Mouse (Mus musculus) monocyte, adult 5-6 weeks (primary cell): ENCODE results near the gene Sh3tc1. TPM values are rescaled to one million over a fixed set of nuclear protein-coding genes. Genes with fewer than 3 reads are reported as not detected.

ENCODE experiments used
- ATAC-seq: fragments of 153-309, 156-312 bp; replicated peaks from 2 replicates; pipeline ENCODE4 v1.8.0; 2017; ENCODE audit warnings: mild to moderate bottlenecking; ENCODE audit not compliant: low TSS enrichment, insufficient number of reproducible peaks, severe bottlenecking, poor library complexity, low FRiP score
- total RNA-seq: library from RNA; stranded (forward); fragments of 200-1000, 200-491, 200-594 nt; gene quantifications from 3 replicates; pipeline ENCODE4 v1.2.3, GENCODE M21; 2017

The Sh3tc1 gene
- total RNA-seq, 1 experiment from 2014 or later: 8.3 TPM

DNA sequence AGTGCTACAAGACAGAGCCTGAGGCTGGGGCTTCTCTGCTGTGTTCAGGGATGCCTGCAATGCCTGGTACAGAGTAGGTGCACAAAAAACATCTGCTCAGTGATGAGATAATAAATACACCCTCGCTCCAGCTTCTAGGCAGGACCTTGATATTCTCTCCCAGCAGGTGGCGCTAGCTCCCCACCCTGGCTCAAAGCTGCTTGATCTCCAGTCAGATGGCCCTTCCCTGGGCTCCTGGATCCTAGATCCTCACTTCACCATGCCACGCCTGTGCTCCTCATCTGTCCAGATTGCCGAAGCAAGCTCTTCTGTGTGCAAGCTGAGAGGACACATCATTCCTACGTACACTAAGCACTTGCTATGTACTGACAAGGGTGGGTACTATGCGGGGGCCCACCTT, 38.7 kb downstream of the Sh3tc1 start:
- ATAC-seq: 0 out of 2 replicates have a peak, but pooled peaks have one; percentile 28

DNA sequence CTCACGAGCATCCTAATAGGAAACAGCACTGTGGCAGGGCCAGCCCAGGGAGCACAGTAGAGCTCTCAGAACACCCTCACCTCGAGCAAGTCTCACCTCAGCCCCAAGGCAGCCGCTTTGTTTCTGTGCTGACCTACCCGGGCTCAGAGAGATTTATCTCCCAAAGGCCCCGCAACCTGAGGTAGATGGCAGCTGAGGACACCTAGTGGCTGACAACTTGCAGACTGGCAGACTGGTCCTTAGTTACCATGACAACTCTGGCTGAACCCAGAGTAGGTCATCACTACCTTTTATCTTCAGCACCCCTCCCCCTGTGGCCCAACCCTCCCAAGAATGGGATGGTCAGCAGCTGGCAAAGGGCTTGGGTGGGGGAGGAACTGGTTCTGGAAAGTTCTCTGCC, 44.0 kb downstream of the Sh3tc1 start:
- no peak for ATAC-seq

DNA sequence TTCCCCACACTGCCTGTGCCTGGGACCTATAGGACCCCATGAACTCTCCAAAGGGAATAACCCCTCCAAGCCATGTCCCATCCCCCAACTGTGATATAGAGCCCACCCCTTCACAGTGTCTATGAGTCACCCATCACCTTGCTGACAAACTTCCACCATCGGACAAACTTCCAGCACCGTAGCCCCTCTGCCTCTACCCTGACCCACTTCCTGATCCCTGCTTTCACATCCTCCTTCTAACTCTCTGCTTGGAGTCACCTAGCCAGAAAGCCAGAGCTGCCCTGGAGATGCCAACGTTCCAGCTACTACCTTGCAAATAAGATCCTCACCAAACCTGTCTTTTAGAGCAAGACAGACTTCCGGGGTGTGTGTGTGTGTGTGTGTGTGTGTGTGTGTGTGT, 46.1 kb downstream of the Sh3tc1 start:
- ATAC-seq: peak; percentile 38; the same call in 1 of the 2 replicates

DNA sequence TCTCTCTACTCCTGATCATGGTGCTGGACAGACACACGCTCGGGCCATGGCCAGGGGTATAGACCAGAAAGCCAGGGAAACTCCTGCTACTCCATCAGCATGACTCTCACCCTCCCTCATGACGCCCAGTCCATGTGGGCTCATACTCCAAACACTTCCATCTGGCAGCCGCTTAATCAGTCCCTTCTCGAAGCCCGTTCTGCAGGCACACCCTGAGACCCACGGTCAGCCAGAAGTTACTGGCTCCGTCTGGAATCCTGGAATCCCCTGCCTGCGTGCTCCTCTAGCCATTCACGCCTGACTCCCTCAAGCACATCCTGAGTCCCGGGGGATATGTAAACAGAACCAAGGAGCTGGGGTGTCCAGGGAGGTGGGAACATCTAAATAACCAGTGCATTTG, 48.5 kb downstream of the Sh3tc1 start:
- ATAC-seq: no peak

DNA sequence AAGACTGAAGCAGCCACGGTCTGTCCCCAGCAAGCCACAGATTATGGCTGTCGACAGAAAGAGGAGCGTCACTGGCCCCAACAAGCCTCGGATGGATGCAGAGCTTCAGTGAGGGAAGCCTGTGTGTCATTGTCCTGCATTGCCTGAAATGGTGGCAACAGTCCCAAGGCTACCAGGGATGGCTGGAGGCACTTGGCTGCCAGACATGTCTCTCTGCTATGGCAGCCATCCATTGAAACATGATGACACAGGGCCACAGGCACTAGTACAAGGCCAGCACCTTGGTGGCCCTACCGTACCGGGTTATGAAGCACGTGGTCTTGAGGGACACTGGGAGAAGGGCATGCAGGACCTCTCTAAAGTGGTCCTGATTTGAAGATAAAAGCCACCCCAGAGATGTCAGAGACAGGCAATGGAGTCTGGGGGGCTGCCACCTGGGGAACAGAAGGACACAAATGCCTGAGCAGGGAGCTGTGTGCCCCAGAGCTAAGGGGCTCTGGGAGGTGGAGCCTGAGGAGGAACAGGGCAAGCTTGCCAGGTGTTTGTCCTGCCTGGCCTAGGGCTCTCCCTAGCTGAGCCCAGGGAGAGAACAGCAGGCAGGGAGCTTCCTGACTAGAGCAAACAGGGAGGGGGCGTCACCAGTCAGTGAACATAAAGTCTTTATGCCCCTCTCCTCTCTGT, 49.2 kb downstream of the Sh3tc1 start:
- no peak for ATAC-seq

DNA sequence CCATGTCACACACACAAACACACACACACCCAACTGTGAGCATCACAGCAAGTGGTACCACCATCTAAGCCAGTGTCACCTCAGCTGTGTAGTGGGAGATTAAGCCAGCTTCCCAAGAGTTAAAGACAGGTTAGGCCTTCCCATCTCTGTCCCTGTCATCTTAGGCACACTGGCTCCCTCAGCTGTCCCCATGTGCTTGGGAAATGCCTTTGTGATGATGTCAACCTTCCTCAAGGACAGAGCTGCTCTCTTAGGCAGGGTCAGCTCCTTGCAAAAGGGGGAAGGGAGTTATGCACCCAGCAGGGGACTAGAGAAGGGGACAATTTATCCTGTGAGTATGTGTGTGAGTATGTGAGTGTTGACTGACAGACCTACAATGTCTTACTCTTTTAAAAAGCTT, 50.4 kb downstream of the Sh3tc1 start:
- no peak for ATAC-seq

DNA sequence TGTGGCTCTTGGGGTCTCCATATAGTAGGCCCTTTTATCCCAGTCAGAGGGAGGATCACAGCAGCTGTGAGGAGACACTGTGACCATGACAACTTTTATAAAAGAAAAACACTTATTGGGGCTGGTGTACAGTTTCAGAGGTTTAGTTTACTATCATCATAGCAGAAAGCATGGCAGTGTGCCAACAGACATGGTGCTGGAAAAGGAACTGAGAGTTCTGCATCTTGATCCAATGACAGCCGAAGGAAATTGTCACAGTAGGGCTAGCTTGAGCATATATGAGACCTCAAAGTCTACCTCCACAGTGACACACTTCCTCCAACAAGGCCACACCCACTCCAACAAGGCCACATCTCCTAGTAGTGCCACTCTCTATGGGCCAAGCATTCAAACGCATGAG, 50.9 kb downstream of the Sh3tc1 start:
- no peak for ATAC-seq

DNA sequence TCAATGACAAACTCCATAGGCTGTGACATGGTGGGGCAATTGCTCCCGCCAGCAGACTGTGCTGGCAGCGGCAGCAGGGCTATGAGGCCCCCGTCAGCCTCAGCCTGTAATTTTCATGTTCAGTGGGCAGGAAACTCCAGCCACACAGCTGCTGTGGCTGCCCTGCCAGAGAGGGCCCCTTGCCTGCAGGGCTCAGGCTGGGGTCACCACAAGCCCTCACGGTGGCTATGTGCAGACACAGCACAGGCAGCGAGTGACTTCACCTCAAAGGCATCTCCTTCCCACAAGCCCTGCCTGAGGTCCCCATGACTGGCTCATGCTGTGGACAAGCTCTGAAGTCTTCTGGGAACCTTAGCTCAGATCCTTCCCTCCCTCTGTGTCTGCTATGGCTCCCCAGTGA, 52.7 kb downstream of the Sh3tc1 start:
- ATAC-seq: no peak

DNA sequence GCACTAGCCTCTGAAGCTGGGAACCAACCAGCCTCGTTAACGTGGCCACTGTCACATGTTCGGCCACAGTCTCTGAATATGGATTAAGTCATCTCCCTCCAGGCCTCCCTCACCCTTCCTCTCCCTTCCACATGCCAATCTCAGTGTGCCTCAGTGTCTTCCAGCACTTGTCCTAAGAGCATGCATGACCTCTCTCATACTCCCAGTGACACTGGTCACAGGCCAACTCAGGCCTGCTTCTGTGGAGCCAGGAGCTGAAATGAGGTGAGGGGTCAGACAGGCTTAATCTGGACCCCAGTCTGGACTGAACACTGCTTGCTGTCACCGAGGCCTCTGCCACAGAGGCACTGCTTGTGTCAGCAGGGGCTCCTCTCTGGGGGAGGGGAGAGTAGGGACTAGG, 53.5 kb downstream of the Sh3tc1 start:
- ATAC-seq: no peak

DNA sequence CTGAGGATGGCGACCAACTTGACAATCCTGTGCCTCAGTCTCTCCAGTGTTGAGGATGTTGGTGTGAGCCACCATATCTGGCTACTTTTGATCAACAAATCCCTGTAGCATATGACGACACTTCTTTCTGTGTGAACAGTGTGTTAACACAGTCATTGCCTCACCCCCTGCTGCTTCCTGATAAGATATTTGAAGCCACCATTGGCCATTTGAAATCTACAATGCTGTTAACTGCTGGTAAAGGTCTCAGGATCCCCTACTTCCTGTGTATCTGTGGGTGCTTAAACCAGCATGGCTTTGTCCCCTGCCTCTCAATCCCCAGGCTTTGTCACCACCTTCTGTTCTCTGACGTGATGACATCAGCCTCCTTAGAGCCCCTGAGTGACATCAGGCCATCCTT, 54.7 kb downstream of the Sh3tc1 start:
- ATAC-seq: no peak

DNA sequence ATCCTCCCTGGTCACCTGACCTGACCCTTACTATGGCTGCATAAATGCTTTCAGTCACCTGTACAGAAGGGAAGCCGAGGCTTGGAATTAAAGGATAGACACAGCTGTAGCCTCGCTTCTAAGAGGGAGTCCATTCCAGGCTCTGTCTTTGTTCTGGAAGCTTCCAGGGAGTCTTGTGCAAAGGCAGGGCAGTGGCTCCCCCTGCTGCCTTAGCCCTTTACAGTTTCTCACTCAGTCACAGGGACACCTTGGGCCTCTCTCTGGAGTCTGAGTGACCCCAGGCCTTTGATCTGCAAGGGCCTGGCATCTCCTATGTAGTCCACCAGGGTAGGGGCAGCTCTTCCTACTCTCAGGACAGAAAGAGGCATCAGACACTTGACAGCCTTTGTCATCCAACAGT, 58.8 kb downstream of the Sh3tc1 start:
- ATAC-seq: no peak

DNA sequence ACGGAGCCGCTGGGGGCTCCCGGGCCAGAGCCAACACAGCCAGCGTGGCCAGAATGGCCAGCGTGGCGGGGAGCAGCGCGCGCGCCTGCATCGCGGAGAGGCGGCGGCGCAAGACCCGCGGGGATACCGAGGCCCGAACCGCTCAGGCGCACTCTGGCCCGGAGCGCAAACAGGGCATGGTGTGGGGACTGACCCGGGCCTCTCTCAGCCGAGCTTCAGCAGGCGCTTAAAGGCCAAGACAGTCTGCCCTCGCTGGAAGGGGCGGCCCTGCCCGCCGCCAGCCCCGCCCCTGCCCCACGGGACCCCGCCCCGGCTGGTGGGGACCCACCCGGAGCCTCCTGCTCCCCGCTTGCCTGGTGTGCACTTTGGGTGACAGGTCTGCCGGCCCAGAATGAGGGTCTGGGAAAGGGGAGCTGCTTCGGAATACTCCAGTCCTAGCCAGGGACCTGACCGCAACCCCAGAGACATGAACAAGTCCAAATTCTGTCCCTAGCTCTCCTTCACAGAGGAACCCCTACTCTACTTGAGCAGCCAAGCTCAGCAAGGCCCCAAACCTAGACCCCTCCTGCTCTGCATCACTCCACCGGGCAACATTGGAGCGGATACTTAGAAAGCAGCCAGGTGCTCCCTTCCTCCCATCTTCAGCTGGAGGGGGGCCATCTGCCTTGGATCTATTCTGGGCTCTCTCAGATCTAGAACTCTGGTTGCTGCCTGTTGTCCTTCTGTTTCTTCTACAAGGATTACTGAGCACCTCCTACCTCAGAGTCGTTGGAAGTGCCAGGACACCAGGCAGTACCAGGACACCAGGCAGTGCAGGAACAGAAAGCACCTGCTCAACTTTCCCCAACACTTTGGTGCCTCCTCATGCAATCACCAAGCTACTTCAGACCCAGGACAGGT, 60.3 kb downstream of the Sh3tc1 start, which contains the start of gene Htra3:
TSS of gene Htra3 (minus strand) at position 527 of the 900 bp plus-strand sequence.
- no peak for ATAC-seq

DNA sequence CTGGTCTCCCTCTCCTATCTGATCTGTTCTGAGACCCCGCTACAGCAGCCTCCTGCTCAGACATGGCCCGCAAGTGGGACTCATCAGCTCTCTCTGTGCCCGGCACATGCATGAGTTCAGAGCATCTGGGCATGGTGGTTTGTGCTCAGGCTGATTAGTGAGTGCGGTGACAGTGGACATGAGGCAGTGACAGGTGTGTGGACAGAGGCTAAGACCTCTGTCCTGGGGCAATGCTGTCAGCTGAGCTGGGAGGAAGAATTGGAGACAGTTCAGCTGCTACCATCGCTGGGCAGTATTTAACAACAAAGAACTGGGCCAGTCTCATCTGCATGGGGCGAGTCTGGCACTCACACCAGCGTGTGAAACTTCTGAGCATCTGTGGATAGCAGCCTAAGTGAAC, 62.8 kb downstream of the Sh3tc1 start:
- ATAC-seq: no peak

DNA sequence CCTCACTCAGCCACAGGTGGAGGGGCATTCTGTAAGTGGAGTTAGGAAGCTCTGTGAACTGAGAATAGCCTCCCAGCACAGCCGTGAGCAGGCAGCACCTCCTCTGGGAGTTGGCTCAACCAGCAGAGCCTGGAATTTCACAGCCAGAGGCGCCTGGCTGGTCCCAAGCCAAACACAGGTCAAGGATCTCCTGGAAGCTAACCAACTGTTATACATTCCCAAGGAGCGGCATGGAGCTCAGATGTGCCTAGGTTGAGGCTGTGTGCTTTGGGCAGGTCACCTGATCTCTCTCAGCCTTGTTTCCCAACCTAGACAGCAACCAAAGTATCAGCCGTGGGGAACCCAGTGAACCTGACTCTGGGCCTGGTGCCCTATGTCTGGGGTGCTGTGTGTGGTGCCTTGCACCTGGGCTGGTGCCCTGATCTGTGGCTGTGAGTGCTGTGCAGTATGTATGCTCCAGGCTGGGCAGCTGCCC, 65.7 kb downstream of the Sh3tc1 start:
- no peak for ATAC-seq

DNA sequence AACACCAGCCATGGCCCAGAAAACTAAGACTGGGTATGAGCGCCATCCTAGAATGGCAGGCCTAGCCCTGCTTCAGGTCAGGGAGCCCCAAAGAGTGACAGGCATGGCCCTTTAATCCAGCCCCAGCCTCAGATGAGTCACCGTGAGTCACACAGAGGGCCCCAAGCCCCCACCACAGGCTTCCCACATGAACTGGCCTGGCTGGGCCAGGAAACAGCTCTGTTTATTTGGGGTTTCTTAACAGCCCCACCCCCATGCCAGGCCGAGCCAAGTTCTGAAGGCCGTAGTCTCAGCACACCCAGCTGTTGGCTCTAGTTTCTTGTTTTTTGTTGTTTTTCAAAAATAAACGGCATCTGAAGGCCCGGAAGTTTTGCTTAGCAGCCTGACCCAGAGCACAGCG, 66.7 kb downstream of the Sh3tc1 start:
- peak; percentile 49 for ATAC-seq

DNA sequence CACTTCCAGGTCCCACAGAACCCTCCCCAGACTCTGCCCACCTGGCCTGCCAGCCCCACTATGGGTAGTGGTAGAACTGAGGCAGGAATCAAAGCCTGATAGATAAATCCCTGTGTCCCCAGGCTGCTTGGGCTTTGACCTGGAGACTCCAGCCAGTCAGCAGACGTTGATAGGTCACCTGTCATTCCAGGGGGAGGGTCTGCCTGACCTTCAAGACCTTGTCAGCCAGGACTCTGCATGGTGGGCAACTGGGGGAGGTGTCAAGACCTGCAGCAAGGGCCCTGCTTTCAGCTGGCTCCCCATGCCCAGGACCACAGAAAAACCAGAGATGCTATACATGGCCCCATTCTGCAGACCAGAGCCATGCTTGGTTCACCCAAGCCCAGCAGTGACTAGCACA, 67.2 kb downstream of the Sh3tc1 start:
- ATAC-seq: no peak

DNA sequence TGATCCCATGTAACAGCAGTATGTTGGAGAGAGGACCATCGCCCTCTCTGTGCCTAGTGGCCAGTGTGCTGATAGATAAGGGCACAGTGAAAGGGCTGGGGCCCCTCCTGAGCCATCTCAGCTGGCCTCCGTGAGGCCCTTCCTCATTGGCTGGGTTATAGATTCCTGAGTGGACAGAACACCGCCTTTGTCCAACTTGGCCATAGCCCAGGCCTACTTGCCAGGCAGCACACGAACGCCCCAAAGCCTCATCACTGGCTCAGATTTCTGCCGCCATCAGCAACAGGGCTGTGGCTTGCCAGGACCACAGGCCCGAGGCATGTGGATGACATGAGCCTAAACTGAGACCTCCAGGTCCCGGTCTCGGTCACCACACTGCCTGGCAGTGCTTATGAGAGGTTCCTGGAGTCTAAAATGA, 68.3 kb downstream of the Sh3tc1 start:
- ATAC-seq: no peak

DNA sequence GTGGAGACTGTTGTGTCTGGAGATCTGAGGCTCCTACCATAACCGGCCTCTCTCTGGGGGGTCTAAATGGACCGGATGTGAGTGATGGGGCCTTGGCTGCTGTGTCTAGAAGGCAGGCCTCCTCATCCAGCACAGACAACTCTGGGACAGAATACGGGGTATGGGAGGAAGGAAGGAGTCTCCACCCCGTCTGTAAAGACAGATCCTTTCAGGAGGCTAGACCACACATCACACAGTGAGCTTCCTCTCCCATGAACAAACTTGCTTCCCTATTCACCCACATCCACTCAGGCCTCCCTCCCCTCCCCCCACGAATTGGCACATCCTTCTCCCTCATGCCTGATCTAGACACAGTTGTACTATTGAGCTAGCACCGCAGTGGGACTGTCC, 69.4 kb downstream of the Sh3tc1 start:
- peak; percentile 71 for ATAC-seq

DNA sequence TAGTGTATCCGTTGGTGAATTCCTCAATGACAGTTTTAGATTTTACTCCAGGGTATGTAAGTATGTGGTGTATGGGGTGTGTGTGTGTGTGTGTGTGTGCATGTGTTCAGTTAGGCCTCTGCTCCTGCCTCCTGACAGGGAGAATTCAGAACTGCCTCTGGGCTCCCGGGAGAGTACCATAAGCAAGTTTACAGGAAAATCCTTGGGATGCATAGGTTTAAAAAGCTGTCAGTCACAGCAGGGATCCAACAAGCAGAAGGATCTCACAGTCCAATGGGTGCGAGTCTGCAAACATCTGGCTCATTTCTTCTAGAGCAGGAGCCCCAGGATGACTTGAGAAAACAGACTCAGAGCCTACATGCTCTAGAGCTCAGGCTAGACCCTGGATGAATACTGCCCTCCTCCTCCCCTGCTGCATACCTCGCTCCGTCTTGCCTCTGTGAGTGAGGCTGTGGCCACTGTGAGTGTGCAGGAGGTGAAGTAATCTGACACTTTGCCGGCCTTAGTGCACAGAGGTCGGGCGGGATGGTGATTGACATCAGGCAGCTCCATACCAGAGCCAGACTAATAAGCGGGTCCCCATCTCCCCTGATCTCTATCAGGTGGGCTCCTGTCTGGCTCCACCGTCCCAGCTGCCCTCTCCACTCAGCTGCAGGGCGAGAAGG, 69.9 kb downstream of the Sh3tc1 start:
- no peak for ATAC-seq
